Mouse (Mus musculus) G1E (cell line): ENCODE results near the gene Zfp661. TPM values are rescaled to one million over a fixed set of nuclear protein-coding genes. Genes with fewer than 3 reads are reported as not detected.

Experiments used
- ATAC-seq: 2 replicates; pipeline ENCODE4 v1.8.0; 2016; ENCODE audit warnings: mild to moderate bottlenecking; ENCODE audit not compliant: insufficient number of reproducible peaks, poor library complexity, low FRiP score, severe bottlenecking; ENCODE audit errors: extremely low read depth
- DNase-seq: peaks from one replicate; pipeline ENCODE4 v3.0.0; 2012; ENCODE audit warnings: low spot score
- H3K27me3 ChIP-seq: 2 replicates; pipeline ENCODE4 v1.6.1; 2012; ENCODE audit warnings: mild to moderate bottlenecking, low read length, inconsistent platforms; ENCODE audit not compliant: insufficient read depth
- H3K36me3 ChIP-seq: replicated peaks from 2 replicates; pipeline ENCODE3; 2012; ENCODE audit warnings: mild to moderate bottlenecking, inconsistent platforms
- H3K4me1 ChIP-seq: 2 replicates; pipeline ENCODE4 v1.6.1; 2012; ENCODE audit warnings: low read depth, low read length, inconsistent platforms, mixed read lengths; ENCODE audit not compliant: insufficient read depth
- H3K4me3 ChIP-seq: 2 replicates; pipeline ENCODE4 v1.5.1; 2012; ENCODE audit warnings: low read depth, mild to moderate bottlenecking, inconsistent platforms, low read length, moderate library complexity, mixed read lengths
- H3K9me3 ChIP-seq: replicated peaks from 2 replicates; pipeline ENCODE4 v1.6.1; 2012; ENCODE audit warnings: inconsistent platforms
- CTCF ChIP-seq: IDR thresholded peaks from 2 replicates; pipeline ENCODE4 v1.5.1; 2012; ENCODE audit warnings: low read depth, low read length, inconsistent platforms, mixed read lengths
- GATA1 ChIP-seq: IDR thresholded peaks from 2 replicates; pipeline ENCODE4 v1.6.1; 2012; ENCODE audit warnings: borderline replicate concordance, low read length, inconsistent platforms, mixed read lengths
- GATA2 ChIP-seq: IDR thresholded peaks from 2 replicates; pipeline ENCODE4 v1.6.1; 2012; ENCODE audit warnings: low read depth, low read length, inconsistent platforms, borderline replicate concordance
- POLR2AphosphoS5 ChIP-seq: IDR thresholded peaks from 2 replicates; pipeline ENCODE4 v1.6.1; 2012; ENCODE audit warnings: low read depth, low read length, inconsistent platforms; ENCODE audit not compliant: insufficient replicate concordance
- TAL1 ChIP-seq: conservative IDR thresholded peaks from 2 replicates; pipeline ENCODE4 v1.6.1; 2012; ENCODE audit warnings: low read depth, low read length, inconsistent platforms, mixed read lengths
- polyA plus RNA-seq: library from polyadenylated mRNA; stranded (reverse); fragments of >175 nt; gene quantifications from 2 replicates; pipeline ENCODE4 v1.2.3, GENCODE M21; 2012
- total RNA-seq, 2 experiments: library from RNA; stranded (forward) in 1 of 2; stranded (reverse) in 1 of 2; fragments of 200-1000 nt in 1 of 2; fragments of >200 nt in 1 of 2; fragmentation: Nextera tagmentation in 1 of 2; gene quantifications; 2 replicates each; pipeline ENCODE4 v1.2.3; 2014 to 2017

Gene Zfp661
- total and polyA plus RNA-seq, 3 experiments, result 0.22 to 6.5 (median 6.3) TPM

DNA sequence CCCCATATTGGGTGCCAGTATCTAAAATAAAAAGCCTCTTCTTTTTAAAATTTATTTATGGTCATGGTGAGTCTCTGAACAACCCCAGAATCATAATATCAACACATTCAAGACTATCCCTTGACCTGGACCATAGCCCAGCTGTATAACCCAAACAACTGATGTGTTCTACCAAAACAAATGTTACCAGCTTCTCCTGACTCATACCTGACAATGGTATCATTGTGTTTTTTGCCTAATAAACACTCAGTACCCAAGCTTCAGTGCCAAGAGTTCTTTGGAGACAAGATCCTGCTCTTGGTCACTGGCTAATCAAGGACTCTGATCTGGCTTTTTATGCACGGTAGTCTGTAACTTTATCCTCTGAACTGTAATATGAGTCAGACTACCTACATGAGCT is 13.6 kb downstream of the Zfp661 start:
- H3K36me3 ChIP-seq, result peaks cover 23% of the 10 kb centered on the region
- no peak for DNase-seq
- 0 out of 2 replicates have a peak, but pooled peaks cover 3% of the 10 kb centered on the region for H3K9me3 ChIP-seq
- peaks cover 5% of the 10 kb centered on the region; the same call in 1 of the 2 replicates for H3K27me3 ChIP-seq
- no peaks in the 10 kb centered on the region for H3K4me1 ChIP-seq
- H3K4me3 ChIP-seq, result no peak overlapping the region
- ATAC-seq, result no peak
- TF ChIP-seq GATA1 (no peak), TAL1 (no peak), GATA2 (no peak)

DNA sequence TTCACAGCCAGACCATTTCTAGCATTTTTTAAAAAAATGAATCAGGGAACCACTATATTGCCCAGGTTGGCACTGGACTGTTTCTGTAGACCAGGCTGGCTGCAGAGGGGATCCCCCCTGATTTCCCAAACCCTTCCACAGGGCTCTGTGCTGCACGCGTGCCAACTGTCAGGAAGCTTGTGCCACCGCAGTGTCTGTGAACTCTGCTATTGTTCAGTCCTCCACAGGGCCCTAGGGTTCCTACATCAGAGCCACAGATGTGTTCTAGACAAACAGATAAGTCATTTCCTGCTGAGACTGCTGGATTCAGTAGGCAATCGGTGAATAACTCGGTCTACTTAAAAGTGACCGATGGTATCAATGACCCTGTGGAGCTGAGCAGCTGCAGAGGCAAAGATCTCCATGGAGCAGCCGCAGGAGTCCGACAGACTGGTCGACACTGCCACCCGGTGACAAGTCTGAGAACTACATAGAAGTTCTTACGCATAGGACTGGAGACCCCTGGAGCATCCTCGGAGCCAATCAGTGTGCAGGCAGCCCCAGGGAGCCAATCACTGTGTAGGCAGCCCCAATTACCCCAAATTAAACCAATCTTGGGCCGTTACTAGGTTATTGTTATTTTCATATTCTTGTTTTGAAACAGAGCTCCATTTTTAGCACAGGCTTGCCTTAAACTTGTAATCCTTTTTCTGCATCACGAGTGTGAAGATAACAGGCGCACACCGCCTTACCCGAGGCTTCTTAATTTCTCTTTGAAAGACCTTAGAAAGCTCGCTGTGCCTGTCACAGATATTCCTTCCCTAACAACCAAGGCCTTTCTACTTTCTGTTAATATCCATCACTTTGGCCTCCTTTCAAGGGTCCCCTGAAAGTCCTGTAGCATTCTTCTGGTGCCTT is 27.6 kb downstream of the Zfp661 start:
- TF ChIP-seq GATA2, result no peak
- no peak for TF ChIP-seq POLR2AphosphoS5
- TF ChIP-seq GATA1, result no peak
- 0 out of 2 replicates have a peak, but pooled peaks have one; percentile 24 for TF ChIP-seq CTCF
- ATAC-seq (peak; percentile 63; the same call in 1 of the 2 replicates), DNase-seq (peak; percentile 45)
- no peak overlapping the region for H3K4me3 ChIP-seq
- no peaks in the 10 kb centered on the region for H3K9me3 ChIP-seq
- peaks cover 4% of the 10 kb centered on the region for H3K27me3 ChIP-seq
- H3K4me1 ChIP-seq, result no peaks in the 10 kb centered on the region
- no peaks in the 10 kb centered on the region for H3K36me3 ChIP-seq

DNA sequence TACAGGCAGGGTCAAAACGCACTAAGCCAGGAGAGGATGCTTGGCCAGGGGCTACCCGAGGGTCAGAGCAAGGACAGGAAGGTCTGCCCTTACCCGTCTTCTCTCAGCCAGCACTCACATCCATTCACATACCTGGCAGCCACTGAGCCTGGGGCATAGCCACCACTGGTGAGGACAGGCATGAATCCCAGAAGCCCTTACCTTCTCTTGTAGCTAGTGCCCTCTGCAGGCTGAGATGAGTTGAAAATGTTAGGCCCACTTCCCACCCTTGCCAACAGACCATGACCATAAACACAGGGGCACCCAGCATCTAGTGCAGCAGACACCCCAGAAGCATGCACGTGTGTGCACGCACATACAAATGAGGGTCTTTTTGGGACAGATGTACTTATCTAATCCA is 35.8 kb downstream of the Zfp661 start:
- Histone ChIP-seq H3K4me3 (no peak overlapping the region), H3K9me3 (no peaks in the 10 kb centered on the region), H3K36me3 (no peaks in the 10 kb centered on the region), H3K4me1 (no peaks in the 10 kb centered on the region), H3K27me3 (no peaks in the 10 kb centered on the region; the same call in 1 of the 2 replicates)
- no peak for ATAC-seq
- TF ChIP-seq TAL1 (no peak), CTCF (no peak), GATA2 (no peak), GATA1 (no peak), POLR2AphosphoS5 (no peak)
- no peak for DNase-seq

DNA sequence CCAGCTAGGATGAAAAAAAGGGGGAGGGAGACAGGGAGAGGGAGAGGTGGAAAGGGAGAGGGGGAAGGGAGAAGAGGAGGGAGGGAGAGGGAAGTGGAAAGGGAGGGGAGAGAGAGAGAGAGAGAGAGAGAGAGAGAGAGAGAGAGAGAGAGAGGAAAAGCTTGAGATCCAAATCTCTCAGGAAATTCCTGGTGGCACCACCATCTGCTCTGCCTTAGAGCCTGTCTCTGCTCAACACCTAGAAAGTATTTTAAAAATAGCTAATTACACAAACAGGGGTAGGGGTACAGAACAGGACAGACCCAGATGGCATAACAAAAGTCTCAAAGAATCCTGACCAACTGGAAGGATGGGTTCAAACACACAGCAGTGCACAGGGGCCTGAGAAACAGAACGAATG is 36.4 kb downstream of the Zfp661 start:
- DNase-seq (no peak), ATAC-seq (no peak)
- Histone ChIP-seq H3K36me3 (no peaks in the 10 kb centered on the region), H3K4me3 (no peak overlapping the region), H3K4me1 (no peaks in the 10 kb centered on the region), H3K27me3 (no peaks in the 10 kb centered on the region; the same call in none of the 2 replicates), H3K9me3 (no peaks in the 10 kb centered on the region)
- TF ChIP-seq POLR2AphosphoS5 (no peak), GATA2 (no peak), GATA1 (no peak), TAL1 (no peak), CTCF (no peak)

DNA sequence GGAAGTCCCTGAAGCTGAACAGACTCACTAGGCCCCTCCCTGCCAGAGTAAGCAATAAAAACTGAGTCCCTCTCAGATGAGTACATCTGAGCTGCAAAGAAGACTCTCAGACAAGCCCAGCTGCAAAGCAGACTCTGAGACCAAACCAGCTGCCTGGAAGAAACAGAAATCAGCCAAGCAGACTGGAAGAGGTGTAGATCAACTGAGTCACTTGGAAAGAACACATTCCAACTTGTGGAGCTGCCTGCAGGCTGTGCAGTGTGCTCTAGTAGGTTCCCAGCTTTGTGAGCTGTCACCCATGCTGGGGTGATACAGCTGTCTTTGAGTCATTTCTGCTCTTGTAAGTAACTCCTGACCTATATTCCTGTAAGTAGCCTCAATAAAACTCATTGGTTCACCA is 37.2 kb downstream of the Zfp661 start:
- ATAC-seq, result no peak
- TF ChIP-seq CTCF (no peak), GATA1 (no peak), POLR2AphosphoS5 (no peak), TAL1 (no peak), GATA2 (no peak)

DNA sequence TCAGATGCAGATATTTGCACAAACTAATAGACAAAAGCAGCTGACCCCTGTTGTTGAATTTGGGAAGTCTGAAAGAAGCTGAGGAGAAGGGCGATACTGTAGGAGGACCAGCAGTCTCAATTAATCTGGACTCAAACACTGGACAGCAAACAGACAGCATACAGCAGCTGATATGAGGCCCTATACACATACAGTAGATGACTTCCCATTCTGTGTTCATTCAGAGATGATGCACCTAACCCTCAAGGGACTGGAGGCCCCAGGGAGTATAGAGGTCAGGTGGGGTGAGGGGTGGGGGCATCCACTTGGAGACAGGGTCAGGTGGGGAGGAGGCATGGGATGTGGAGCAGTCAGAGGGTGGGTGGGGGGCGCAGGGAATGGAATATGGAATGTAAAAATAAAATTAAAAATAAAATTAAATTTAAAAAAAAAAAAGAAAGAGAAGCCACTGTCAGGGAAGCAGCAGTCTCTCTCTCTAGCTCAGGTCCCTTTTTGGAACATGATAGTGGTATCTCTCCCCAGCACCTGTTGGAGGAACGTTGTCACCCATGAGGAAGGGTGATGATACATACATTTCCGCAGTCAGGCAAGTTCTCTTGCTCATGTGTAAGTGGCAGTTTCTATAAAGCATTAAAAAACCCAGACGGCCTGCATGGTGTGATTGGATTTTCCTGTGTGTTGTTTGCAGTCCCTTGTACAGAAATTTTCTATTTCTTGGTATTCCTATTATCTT is 38.4 kb downstream of the Zfp661 start:
- no peaks in the 10 kb centered on the region for H3K9me3 ChIP-seq
- H3K27me3 ChIP-seq, result no peaks in the 10 kb centered on the region; the same call in none of the 2 replicates
- no peak for TF ChIP-seq GATA1
- no peak for TF ChIP-seq POLR2AphosphoS5
- no peak for TF ChIP-seq GATA2
- TF ChIP-seq CTCF, result no peak
- TF ChIP-seq TAL1, result no peak
- no peak for DNase-seq
- H3K36me3 ChIP-seq, result no peaks in the 10 kb centered on the region
- H3K4me1 ChIP-seq, result no peaks in the 10 kb centered on the region
- no peak for ATAC-seq
- no peak overlapping the region for H3K4me3 ChIP-seq

More for the DNA sequence above, 37.2 kb downstream of the Zfp661 start:
- Histone ChIP-seq H3K36me3 (no peaks in the 10 kb centered on the region), H3K9me3 (no peaks in the 10 kb centered on the region), H3K4me3 (no peak overlapping the region), H3K27me3 (no peaks in the 10 kb centered on the region; the same call in none of the 2 replicates), H3K4me1 (no peaks in the 10 kb centered on the region)
- no peak for DNase-seq
